Mouse (Mus musculus): ENCODE measurements around the gene Pex6. TPM values are rescaled to one million over a fixed set of nuclear protein-coding genes. Genes with fewer than 3 reads are reported as not detected.

The Pex6 gene
- total RNA-seq, 2 experiments from 2014 or later, result 67.8 to 81.8 TPM

DNA sequence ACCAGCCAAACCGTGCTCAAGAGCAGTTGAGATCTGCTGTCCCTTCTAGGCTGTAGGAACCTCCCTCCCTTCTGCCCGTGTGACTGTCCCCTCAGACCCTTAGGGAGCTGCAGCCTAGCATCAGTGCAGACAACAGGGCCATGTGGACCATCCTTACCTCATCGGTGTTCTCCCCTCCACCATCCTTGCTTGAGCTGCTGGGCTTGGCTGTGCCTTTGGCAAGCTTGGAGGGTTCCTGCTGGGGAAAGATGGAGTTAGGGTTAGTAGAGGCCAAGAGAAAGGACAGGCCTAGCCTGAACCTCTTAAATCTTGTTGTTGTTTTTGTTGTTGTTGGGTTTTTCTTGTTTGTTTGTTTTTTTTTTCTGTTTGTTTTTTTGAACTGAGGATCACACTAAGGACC lies 11.4 kb upstream of the Pex6 start:
- DNase-seq, result no peak

DNA sequence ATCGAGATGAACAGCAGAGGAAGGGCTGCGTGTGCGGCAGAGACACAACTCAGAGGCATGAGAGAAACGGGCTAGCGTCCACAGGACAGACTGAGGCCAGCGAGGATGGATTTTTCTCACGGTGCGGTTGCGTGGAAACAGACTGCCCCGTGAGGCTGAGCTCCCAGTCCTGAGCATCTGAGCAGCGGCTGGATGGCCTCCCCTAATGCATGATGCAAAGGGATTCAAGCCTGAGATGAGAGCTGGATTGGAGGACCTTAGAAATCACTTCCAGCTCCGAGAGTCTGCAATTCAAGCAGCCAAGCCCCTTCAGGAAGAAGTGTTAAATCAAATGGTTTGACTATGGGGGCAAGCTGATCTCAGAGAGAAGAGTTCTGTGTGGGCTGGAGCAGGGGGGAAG lies 9.8 kb upstream of the Pex6 start:
- DNase-seq, result no peak

- no peak for DNase-seq
Observed at GRCm38 (mm10) chr17:46702100-46702499, 9.2 kb upstream of the Pex6 start.

DNA sequence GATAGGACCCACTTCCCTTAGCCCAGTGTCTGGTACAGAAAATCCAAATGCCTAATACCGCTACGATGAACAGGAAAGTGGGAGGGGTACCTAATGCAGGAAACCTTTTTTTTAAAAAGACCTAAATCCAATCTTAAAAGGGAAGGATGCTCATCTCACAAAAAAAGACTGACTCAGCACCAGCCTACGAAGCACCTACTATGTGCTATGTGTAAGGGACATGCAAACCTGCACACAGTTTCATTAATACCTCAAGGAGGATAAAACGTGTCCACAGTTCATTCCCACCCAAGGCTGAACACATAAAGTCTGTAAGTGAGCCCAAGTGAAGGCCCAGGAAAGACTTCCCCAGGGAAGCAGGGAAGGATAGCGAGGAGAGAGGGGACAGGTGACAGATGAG lies 8.8 kb upstream of the Pex6 start:
- no peak for DNase-seq

GRCm38 (mm10) chr17:46703971-46704886 lies 7.0 kb upstream of the Pex6 start:
- no peak for DNase-seq

DNA sequence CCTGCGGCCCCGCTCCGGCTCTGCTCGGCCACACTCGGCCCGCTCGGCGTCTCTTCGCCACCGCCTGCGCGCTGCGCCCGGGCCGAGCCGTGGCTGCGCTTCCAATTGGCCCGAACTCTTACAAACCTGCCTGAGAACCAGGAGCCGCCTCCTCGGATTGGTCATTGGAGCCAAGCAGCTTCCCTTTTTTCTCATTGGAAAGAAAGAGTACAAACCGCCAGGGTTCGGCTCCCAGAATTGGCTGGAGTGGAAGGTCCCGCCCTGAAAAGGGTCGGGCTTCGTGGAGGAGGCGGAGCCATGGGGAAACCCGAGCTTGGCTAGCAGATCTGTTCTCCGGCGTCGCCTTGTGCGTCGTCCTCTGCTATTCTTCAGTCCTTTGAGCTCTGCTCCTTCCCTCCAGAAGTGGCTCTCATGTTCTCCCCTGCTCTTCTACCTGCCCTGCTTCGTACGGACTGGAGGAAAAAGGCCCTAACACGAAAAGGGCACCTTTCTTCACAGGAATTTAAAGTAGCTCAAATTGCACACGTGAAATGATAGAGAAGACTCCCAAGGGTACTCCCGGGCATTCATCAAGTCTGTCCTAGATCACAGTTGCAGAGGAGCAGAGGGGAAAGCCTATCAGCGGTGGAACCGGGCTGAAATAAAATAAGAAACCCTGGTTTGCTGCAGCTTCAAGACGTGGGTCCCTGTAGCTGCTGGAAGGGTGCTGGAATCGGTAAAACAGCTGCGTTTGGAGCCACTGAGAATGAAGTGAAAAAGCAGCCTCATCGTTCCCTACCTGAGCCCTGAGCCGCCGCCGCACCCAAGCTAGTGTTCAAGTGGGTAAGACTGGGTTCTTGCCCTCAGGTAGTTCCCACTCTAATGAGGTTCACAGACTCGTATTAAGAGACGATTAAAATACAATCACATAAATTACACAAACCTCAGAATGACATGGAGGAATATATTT lies 6.1 kb upstream of the Pex6 start, which contains the start of gene Ppp2r5d:
TSS of gene Ppp2r5d (minus strand) at position 225 of the 949 bp plus-strand sequence.
- DNase-seq, result peak; percentile 97

- DNase-seq, result peak; percentile 49
Observed at GRCm38 (mm10) chr17:46706375-46707089, 4.7 kb upstream of the Pex6 start.

DNA sequence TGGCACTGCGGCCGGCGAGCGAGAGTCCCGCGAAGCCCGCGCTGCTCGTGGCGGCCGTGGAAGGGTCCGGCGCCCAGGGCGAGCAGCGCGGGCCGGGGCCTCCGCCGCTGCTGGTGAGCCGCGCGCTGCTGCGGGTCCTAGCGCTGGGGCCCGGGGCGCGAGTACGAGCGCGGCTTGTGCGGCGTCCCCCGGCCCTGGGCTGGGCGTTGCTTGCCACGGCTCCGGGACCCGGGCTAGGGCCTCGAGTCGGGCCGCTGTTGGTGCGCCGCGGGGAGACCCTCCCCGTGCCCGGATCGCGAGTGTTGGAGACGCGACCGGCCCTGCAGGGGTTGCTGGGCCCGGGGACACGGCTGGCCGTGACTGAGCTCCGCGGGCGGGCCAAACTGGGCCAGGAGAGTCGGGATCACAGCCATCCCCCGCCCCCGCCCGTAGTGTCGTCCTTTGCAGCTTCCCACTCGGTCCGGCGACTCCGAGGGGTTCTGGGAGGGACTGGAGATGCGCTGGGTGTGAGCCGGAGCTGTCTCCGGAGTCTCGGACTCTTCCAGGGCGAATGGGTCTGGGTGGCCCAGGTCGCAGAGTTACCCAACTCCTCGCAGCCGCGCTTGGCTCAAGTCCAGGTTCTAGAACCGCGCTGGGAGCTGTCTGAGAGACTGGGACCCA lies 479 bp downstream of the Pex6 start:
- peak; percentile 88 for DNase-seq

- no peak for DNase-seq
Observed at GRCm38 (mm10) chr17:46712442-46712841, 1.2 kb downstream of the Pex6 start.

GRCm38 (mm10) chr17:46713849-46714248 lies 2.6 kb downstream of the Pex6 start:
- DNase-seq, result no peak

DNA sequence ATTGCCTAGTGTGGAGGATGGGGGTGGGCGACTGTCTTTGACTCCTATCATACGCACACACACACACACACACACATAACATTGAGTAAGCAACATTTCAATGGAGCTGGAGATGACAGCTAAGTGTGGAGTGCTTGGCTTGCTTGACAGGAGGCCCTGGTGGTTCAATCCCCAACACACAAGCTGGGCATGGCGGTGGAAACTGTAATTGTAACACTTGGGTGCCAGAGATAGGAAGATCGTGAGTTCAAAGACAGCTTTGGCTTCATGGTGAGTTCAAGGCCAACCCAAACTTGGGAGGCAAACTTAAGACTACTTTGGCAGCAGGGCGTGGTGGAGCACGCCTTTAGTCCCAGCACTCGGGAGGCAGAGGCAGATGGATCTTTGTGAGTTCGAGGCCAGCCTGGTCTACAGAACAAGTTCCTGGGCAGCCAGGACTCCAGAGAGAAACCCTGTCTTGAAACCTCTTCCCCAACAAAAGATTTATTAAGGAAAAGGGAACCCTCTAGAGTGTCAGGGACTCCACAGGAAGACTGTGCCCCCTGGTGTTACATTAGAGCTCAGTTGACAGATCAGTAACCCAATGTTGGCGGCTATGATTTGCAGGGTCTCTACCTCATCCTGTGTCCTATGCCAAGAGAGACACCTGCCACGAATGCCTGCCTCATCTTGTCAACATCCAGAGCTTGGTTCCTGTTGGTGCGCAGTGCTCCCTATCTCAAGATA lies 3.7 kb downstream of the Pex6 start:
- DNase-seq, result no peak

DNA sequence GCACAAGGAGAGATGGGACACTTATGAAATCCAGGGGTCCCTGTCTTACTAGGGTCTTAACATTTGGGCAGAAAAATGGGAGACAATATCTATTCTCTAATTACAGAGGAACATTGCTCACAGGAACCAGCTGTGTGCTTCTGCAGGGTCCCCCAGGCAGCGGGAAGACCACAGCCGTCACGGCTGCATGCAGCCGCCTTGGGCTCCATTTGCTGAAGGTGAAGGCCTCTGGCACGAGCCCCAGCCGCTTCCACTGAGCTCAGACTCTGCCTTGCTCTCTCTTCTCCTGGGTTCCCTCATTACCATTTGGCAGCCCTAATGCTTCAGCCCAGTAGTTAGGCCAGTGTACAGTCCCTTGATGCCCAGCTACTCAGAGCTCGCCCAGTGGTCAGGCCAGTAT lies 9.8 kb downstream of the Pex6 start:
- DNase-seq, result peak; percentile 69

DNA sequence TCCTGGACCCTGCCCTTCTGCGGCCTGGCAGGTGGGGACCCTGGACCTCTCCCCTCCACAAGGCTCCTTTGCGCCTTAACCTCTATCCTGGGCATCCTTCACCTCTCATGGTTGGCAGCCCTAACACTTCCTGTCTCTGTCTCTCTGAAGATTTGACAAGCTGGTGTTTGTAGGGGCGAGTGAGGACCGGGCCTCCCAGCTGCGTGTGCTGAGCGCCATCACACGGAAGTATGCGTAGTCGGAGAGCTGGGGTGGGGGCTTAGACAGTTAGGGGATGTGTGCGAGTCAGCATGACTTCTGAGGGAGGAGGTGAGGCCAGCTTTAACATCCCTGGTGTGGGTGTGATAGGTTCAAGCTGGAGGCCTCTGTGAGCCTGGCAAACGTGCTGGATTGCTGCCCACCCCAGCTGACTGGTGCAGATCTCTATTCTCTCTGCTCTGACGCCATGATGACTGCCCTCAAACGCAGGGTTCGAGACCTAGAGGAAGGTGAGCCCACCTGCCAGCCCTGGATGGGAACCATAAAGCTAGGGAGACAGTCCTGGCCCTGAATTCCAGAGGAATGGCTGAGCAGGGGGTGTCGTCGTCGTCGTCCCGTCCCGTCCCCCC lies 13.3 kb downstream of the Pex6 start:
- no peak for DNase-seq

GRCm38 (mm10) chr17:46725273-46725672 lies 14.0 kb downstream of the Pex6 start:
- DNase-seq, result no peak

- DNase-seq, result peak; percentile 45
Observed at GRCm38 (mm10) chr17:46725731-46726645, 14.7 kb downstream of the Pex6 start.

GRCm38 (mm10) chr17:46727271-46727670 lies 16.0 kb downstream of the Pex6 start:
- DNase-seq, result no peak

GRCm38 (mm10) chr17:46728021-46728420 lies 16.8 kb downstream of the Pex6 start:
- DNase-seq, result peak; percentile 60

GRCm38 (mm10) chr17:46728496-46728895 lies 17.2 kb downstream of the Pex6 start:
- peak; percentile 37 for DNase-seq

GRCm38 (mm10) chr17:46728904-46729318 lies 17.6 kb downstream of the Pex6 start, which contains the start of gene Gnmt:
TSS of gene Gnmt (minus strand) at chr17:46729168.
- peak; percentile 51 for DNase-seq
